In the genomic region with DNA sequence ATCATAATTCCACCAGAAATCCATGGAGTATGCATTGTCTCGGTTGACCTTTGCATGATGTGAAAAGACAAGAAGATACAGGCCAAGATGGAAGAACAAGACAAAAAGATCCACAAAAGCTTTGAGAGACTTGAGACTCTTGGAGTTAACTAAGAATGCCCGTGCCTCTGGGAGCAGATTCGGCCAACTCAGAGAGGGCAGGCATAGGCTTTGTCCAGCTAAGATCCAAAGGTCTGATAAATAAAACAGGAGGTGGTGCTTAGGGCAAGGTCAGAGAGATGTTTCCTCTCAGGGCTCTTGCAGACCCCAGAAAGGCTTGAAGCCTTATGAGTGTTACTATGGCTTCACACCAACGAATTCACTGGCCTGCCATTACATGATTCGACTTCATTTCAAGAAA, we compare ENCODE assay signal across 17 mouse cellular contexts. TPM values are rescaled to one million over a fixed set of nuclear protein-coding genes. Genes with fewer than 3 reads are reported as not detected.
DNase-seq lines count a peak whose midpoint lies in the region; ATAC-seq and TF ChIP-seq lines count a peak whose summit lies in the region.
"Had no signal": no experiment of that assay in that cellular context is flagged by ENCODE, and none has a peak within 500 bp of the region (broad histone marks: within the 10 kb centered on the region; RNA-seq: fewer than 3 reads in every experiment).

No protein-coding gene starts in this region.

- H3K4me1 ChIP-seq in lung, embryonic 14.5 days (ENCODE audit: insufficient read depth), result no peaks in the 10 kb centered on the region
- peaks cover 10% of the 10 kb centered on the region; the same call in 1 of the 2 replicates for H3K4me1 ChIP-seq in intestine, postnatal 0 days (replicated peaks; ENCODE audit: control insufficient read depth, insufficient read depth, low read length)
- H3K4me1 ChIP-seq in liver, embryonic 16.5 days (ENCODE audit: control insufficient read depth, low read depth, low read length), result peaks cover 6% of the 10 kb centered on the region
- no peaks in the 10 kb centered on the region for H3K4me1 ChIP-seq in hindbrain, embryonic 16.5 days (ENCODE audit: control insufficient read depth, insufficient read depth, low read depth, low read length)

- no peak overlapping the region for H3K9ac ChIP-seq in lung, embryonic 14.5 days
- no peak overlapping the region for H3K9ac ChIP-seq in intestine, postnatal 0 days (ENCODE audit: low read depth, low read length)
- H3K9ac ChIP-seq in liver, embryonic 16.5 days (ENCODE audit: low read depth, low read length), result no peak overlapping the region
- no peak overlapping the region for H3K9ac ChIP-seq in hindbrain, embryonic 16.5 days (ENCODE audit: low read depth, low read length)
- H3K9ac ChIP-seq: limb, embryonic 15.5 days had no signal

- DNase-seq in kidney, adult 18-20 months, result peak; percentile 26
- DNase-seq in kidney, postnatal 4 days, result no peak
- no peak for DNase-seq in lung, embryonic 14.5 days
- no peak for DNase-seq in lung, postnatal 14 days
- DNase-seq: adrenal gland, postnatal 14 days; B cell, adult 2 months; cerebellum, adult 8-10 months; gastrocnemius, postnatal 36 days; retina, postnatal 1 day; right cerebral cortex, postnatal 4 days; thymus, adult 2 months had no signal

- H3K36me3 ChIP-seq in lung, embryonic 14.5 days (ENCODE audit: insufficient read depth), result no peaks in the 10 kb centered on the region
- no peaks in the 10 kb centered on the region for H3K36me3 ChIP-seq in intestine, postnatal 0 days (ENCODE audit: control insufficient read depth, insufficient read depth)
- no peaks in the 10 kb centered on the region for H3K36me3 ChIP-seq in liver, embryonic 16.5 days (ENCODE audit: control insufficient read depth, insufficient read depth)
- H3K36me3 ChIP-seq in hindbrain, embryonic 16.5 days (ENCODE audit: control insufficient read depth, insufficient read depth, low read length), result no peaks in the 10 kb centered on the region
- H3K36me3 ChIP-seq: limb, embryonic 15.5 days had no signal

- H3K9me3 ChIP-seq in lung, embryonic 14.5 days (ENCODE audit: low read depth, low read length), result no peaks in the 10 kb centered on the region
- no peaks in the 10 kb centered on the region for H3K9me3 ChIP-seq in intestine, postnatal 0 days (ENCODE audit: control insufficient read depth)
- H3K9me3 ChIP-seq in liver, embryonic 16.5 days (replicated peaks; ENCODE audit: control insufficient read depth, low read length), result no peaks in the 10 kb centered on the region
- no peaks in the 10 kb centered on the region for H3K9me3 ChIP-seq in hindbrain, embryonic 16.5 days (ENCODE audit: control insufficient read depth, low read length)
- H3K9me3 ChIP-seq: limb, embryonic 15.5 days had no signal

- no peak for TF ChIP-seq CTCF in lung, embryonic 14.5 days (IDR thresholded peaks at IDR 0.05; ENCODE audit: low read depth)
- TF ChIP-seq CTCF in intestine, postnatal 0 days (IDR thresholded peaks at IDR 0.05; ENCODE audit: low read depth), result no peak

- no peaks in the 10 kb centered on the region for H3K27me3 ChIP-seq in lung, embryonic 14.5 days (ENCODE audit: insufficient read depth, low read length)
- H3K27me3 ChIP-seq in intestine, postnatal 0 days (replicated peaks; ENCODE audit: control insufficient read depth, insufficient read depth, low read length), result no peaks in the 10 kb centered on the region
- no peaks in the 10 kb centered on the region for H3K27me3 ChIP-seq in liver, embryonic 16.5 days (ENCODE audit: control insufficient read depth, insufficient read depth, low read depth, low read length)
- H3K27me3 ChIP-seq in hindbrain, embryonic 16.5 days (replicated peaks; ENCODE audit: control insufficient read depth, insufficient read depth, low read length), result no peaks in the 10 kb centered on the region
- H3K27me3 ChIP-seq: limb, embryonic 15.5 days had no signal

- H3K27ac ChIP-seq in lung, embryonic 14.5 days (ENCODE audit: low read depth), result peak overlapping the region; percentile 87
- peak overlapping the region; percentile 68 for H3K27ac ChIP-seq in intestine, postnatal 0 days (ENCODE audit: low read depth, low read length)
- H3K27ac ChIP-seq in liver, embryonic 16.5 days (ENCODE audit: low read length), result peak overlapping the region; percentile 66
- H3K27ac ChIP-seq in hindbrain, embryonic 16.5 days (ENCODE audit: low read depth, low read length), result no peak overlapping the region
- H3K27ac ChIP-seq: limb, embryonic 15.5 days had no signal

- 90% methylated on average over 5 of the region's 5 CpGs for WGBS in lung, embryonic 14.5 days
- WGBS in intestine, postnatal 0 days, result 78% methylated on average over 5 of the region's 5 CpGs
- WGBS in liver, embryonic 16.5 days (ENCODE audit: insufficient replicate concordance), result 63% methylated on average over 5 of the region's 5 CpGs
- 84% methylated on average over 5 of the region's 5 CpGs for WGBS in hindbrain, embryonic 16.5 days

- ATAC-seq in lung, embryonic 14.5 days (ENCODE audit: insufficient read depth), result no peak
- ATAC-seq in intestine, postnatal 0 days, result no peak
- no peak for ATAC-seq in liver, embryonic 16.5 days (ENCODE audit: low read depth)
- ATAC-seq in hindbrain, embryonic 16.5 days, result no peak
- ATAC-seq: inflammation-experienced regulatory T-cells, adult 6 months; midbrain, embryonic 16.5 days had no signal

- H3K4me3 ChIP-seq in lung, embryonic 14.5 days (ENCODE audit: low read depth, low read length), result no peak overlapping the region
- H3K4me3 ChIP-seq in intestine, postnatal 0 days (ENCODE audit: low read depth, low read length), result no peak overlapping the region
- H3K4me3 ChIP-seq in liver, embryonic 16.5 days (ENCODE audit: low read depth, low read length), result no peak overlapping the region
- no peak overlapping the region for H3K4me3 ChIP-seq in hindbrain, embryonic 16.5 days (ENCODE audit: low read length)
- H3K4me3 ChIP-seq: limb, embryonic 15.5 days had no signal

- no peak overlapping the region for H3K4me2 ChIP-seq in lung, embryonic 14.5 days
- H3K4me2 ChIP-seq in intestine, postnatal 0 days (replicated peaks; ENCODE audit: low read depth), result no peak overlapping the region
- no peak overlapping the region for H3K4me2 ChIP-seq in liver, embryonic 16.5 days (ENCODE audit: low read depth, low read length)
- H3K4me2 ChIP-seq in hindbrain, embryonic 16.5 days (ENCODE audit: low read length), result no peak overlapping the region
- H3K4me2 ChIP-seq: limb, embryonic 15.5 days had no signal

RNA-seq across cellular contexts. Expression of gene Gclm, which starts 45.3 kb away (rescaled TPM):
- 76.3 and 78.6 TPM in 2 replicates for polyA plus RNA-seq in lung, embryonic 14.5 days (2014; fragmentation: Nextera tagmentation; extraction: Ambion mirVana)
- 382 and 400 TPM in 2 replicates for polyA plus RNA-seq in intestine, postnatal 0 days (2015; fragmentation: Nextera tagmentation; extraction: Ambion mirVana)
- polyA plus RNA-seq in liver, embryonic 16.5 days (2015; fragmentation: Nextera tagmentation; extraction: Ambion mirVana), result 385 and 388 TPM in 2 replicates
- 37.1 and 43.8 TPM in 2 replicates for polyA plus RNA-seq in hindbrain, embryonic 16.5 days (2015; fragmentation: Nextera tagmentation; extraction: Ambion mirVana)
